Mouse (Mus musculus): ENCODE measurements around the gene Map7d1.

DNA sequence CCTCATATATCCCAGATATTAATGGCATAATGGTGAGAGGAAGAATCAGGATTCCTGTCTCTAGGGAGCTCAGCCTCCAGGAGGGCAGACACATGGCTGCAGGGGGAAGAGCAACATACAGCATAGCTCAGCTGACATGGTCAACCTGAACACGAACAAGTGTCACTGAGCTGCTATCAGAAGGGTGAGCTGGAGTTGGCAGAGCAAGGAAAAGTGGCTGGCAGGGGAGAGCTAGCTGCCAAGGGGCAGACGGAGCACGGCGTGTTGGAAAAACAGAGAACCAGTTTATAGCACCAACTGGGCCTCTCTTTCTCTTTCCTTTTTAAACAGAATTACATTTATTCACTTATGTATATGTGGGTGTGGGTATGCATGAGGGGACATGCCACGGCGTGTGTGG, 13.6 kb downstream of the Map7d1 start:
- TF ChIP-seq TAL1 (IDR thresholded peaks at IDR 0.05; ENCODE audit: low read length) (no peak), GATA1 (IDR thresholded peaks at IDR 0.05; ENCODE audit: low read length) (no peak)

Data from erythroblast, embryonic 14.5 days (primary cell).